Mouse (Mus musculus) hindbrain, embryonic 13.5 days (tissue): ENCODE measurements around the gene Vmn2r14. TPM values are rescaled to one million over a fixed set of nuclear protein-coding genes. Genes with fewer than 3 reads are reported as not detected.
"Not testable (repeated sequence)": the region's sequence is repeated elsewhere in the genome, so short reads cannot be mapped to it uniquely, and the experiment has no call there.

Experiments used
- ATAC-seq: fragments of 200-750 bp; cut with Nextera tagmentation; 2 replicates; pipeline ENCODE4 v1.8.0; 2017; ENCODE audit warnings: moderate TSS enrichment; ENCODE audit not compliant: low FRiP score
- H3K27ac ChIP-seq: fragments of 300-500 bp; sonication (generic); 2 replicates; pipeline ENCODE4 v1.5.1; 2015; ENCODE audit warnings: inconsistent platforms, mild to moderate bottlenecking, moderate library complexity
- H3K27me3 ChIP-seq: fragments of 300-500 bp; sonication (generic); 2 replicates; pipeline ENCODE4 v1.6.1; 2015; ENCODE audit warnings: mild to moderate bottlenecking, inconsistent platforms
- H3K36me3 ChIP-seq: fragments of 300-500 bp; sonication (generic); 2 replicates; pipeline ENCODE4 v1.6.1; 2015; ENCODE audit warnings: mild to moderate bottlenecking, inconsistent platforms
- H3K4me1 ChIP-seq: fragments of 300-500 bp; sonication (generic); replicated peaks from 2 replicates; pipeline ENCODE4 v1.6.1; 2015; ENCODE audit warnings: inconsistent platforms
- H3K4me2 ChIP-seq: fragments of 300-500 bp; sonication (generic); 2 replicates; pipeline ENCODE4 v1.6.1; 2015; ENCODE audit warnings: inconsistent platforms, mild to moderate bottlenecking, moderate library complexity
- H3K4me3 ChIP-seq: fragments of 300-500 bp; sonication (generic); 2 replicates; pipeline ENCODE4 v1.5.1; 2015; ENCODE audit warnings: mild to moderate bottlenecking, inconsistent platforms
- H3K9ac ChIP-seq: fragments of 300-500 bp; sonication (generic); 2 replicates; pipeline ENCODE4 v1.6.1; 2015; ENCODE audit warnings: mild to moderate bottlenecking, inconsistent platforms
- H3K9me3 ChIP-seq: fragments of 300-500 bp; sonication (generic); 2 replicates; pipeline ENCODE4 v1.6.1; 2016; ENCODE audit warnings: inconsistent platforms
- WGBS: fragments of 180-500 bp; shearing (Covaris S2); methylation state at CpG from one replicate; pipeline ENCODE4 v1.1.7; 2015; 5-methylcytosine and 5-hydroxymethylcytosine counted together
- polyA plus RNA-seq: library from polyadenylated mRNA; unstranded; fragments of >200 nt; fragmentation: Nextera tagmentation; extraction: Ambion mirVana; gene quantifications from 2 replicates; pipeline ENCODE4 v1.2.1, GENCODE M21; 2015

Gene Vmn2r14
- polyA plus RNA-seq, result not detected in 2 replicates

DNA sequence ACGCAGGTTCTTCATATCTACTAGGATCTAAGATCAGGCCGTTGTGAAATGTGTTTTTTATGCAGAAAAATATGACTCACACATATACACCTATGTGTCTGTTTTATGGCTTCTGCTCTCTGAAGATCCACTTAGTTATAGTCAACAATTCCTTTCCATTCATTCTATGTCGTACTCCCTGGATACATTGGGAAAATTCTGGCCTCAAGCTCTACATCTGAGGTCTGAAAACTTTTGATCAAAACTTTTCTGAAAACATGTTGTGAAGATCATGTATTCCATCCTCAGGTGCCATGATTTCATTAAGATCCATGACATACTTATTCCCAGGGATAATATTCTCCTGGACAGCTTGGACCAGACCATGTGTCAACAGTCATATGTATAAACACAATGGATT is at the start of gene Vmn2r14:
Vmn2r14 (minus strand) TSS at position 101 of the 400 bp plus-strand sequence.
- Histone ChIP-seq H3K4me2 (no peak within 1 kb of the TSS), H3K27ac (no peak within 1 kb of the TSS), H3K27me3 (no peaks in the 10 kb centered on the region), H3K4me3 (no peak within 1 kb of the TSS), H3K9me3 (peaks cover 13% of the 10 kb centered on the region), H3K4me1 (no peaks in the 10 kb centered on the region), H3K36me3 (no peaks in the 10 kb centered on the region), H3K9ac (no peak within 1 kb of the TSS)
- no peak for ATAC-seq
- WGBS, result 73% methylated on average over 3 of the region's 3 CpGs

DNA sequence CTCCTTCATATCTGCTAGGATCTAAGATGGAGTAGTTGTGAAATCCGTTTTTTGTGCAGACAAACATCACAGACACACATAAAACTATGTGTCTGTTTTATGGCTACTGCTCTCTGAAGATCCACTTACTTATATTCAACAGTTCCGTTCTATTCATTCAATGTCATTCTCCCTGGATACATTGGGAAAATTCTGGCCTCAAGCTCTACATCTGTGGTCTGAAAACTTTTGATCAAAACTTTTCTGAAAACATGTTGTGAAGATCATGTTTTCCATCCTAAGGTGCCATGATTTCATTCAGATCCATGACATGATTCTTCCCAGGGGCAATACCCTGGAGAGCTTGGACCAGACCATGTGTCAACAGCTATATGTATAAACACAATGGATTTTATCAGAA is 32.4 kb downstream of the Vmn2r14 start, which contains the start of gene Vmn2r13:
Vmn2r13 (minus strand) TSS at position 101 of the 400 bp plus-strand sequence.
- H3K27ac ChIP-seq, H3K4me1 ChIP-seq, H3K27me3 ChIP-seq, ATAC-seq, H3K4me2 ChIP-seq, H3K4me3 ChIP-seq, H3K9me3 ChIP-seq, H3K9ac ChIP-seq, H3K36me3 ChIP-seq: not testable (repeated sequence)
- 63% methylated on average over 2 of the region's 2 CpGs for WGBS

DNA sequence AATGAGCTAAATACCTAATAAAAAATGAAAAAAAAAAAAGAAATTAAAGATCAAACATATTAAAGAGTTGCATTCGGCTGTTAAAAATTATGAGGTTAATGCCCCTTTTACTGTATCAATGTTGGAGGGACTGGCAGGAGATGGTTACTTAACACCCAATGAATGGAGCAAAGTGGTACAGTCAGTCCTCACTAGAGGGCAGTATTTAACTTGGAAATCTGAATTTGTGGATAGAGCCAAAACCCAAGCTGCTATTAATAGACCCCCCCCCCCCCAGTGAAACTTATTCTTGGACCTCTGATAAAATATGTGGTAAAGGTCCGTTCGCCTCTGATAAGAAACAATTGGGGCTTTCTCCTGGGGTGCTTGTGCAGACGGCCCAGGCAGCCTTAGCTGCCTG is 57.7 kb downstream of the Vmn2r14 start:
- H3K27ac ChIP-seq, H3K36me3 ChIP-seq, H3K4me2 ChIP-seq, H3K27me3 ChIP-seq, H3K4me1 ChIP-seq, H3K9ac ChIP-seq, H3K4me3 ChIP-seq, ATAC-seq: not testable (repeated sequence)
- 87% methylated on average over 4 of the region's 4 CpGs for WGBS
- H3K9me3 ChIP-seq, result peaks cover 22% of the 10 kb centered on the region

Other genes with a start within 250 kb of the Vmn2r14 start
- not detected in 2 replicates for gene Vmn2r10, start 218.2 kb downstream of the Vmn2r14 start, polyA plus RNA-seq
- gene Vmn2r11, start 165.1 kb downstream of the Vmn2r14 start, polyA plus RNA-seq, result not detected in 2 replicates
- not detected in 2 replicates for gene Vmn2r12, start 126.8 kb downstream of the Vmn2r14 start, polyA plus RNA-seq
- gene Vmn2r13, start 32.5 kb downstream of the Vmn2r14 start, polyA plus RNA-seq, result not detected in 2 replicates
- not detected in 2 replicates for gene Vmn2r15, start 72.9 kb upstream of the Vmn2r14 start, polyA plus RNA-seq
- not detected in 2 replicates for gene Vmn2r16, start 105.5 kb upstream of the Vmn2r14 start, polyA plus RNA-seq
- gene Vmn2r17, start 195.0 kb upstream of the Vmn2r14 start, polyA plus RNA-seq, result not detected in 2 replicates